Mouse (Mus musculus) thymus, postnatal 25 days (tissue): ENCODE results near the gene Tomm5.
"Not testable (repeated sequence)": the region's sequence is repeated elsewhere in the genome, so short reads cannot be mapped to it uniquely, and the experiment has no call there.

ENCODE experiments used
- DNase-seq: peaks from one replicate; pipeline ENCODE4 v3.0.0; 2022

The Tomm5 gene

GRCm38 (mm10) chr4:45107601-45108277 is at the start of gene Tomm5:
Gene Tomm5 (minus strand): TSS chr4:45108114.
- peak; percentile 86 for DNase-seq

- no peak for DNase-seq
Observed at GRCm38 (mm10) chr4:45156433-45156832, 48.5 kb upstream of the Tomm5 start.

GRCm38 (mm10) chr4:45143005-45143404 is 35.1 kb upstream of the Tomm5 start:
- no peak for DNase-seq

- no peak for DNase-seq
Observed at GRCm38 (mm10) chr4:45142411-45142810, 34.5 kb upstream of the Tomm5 start.

GRCm38 (mm10) chr4:45141835-45142234 is 33.9 kb upstream of the Tomm5 start:
- no peak for DNase-seq

GRCm38 (mm10) chr4:45137636-45138035 is 29.7 kb upstream of the Tomm5 start:
- no peak for DNase-seq

GRCm38 (mm10) chr4:45134471-45134870 is 26.6 kb upstream of the Tomm5 start:
- no peak for DNase-seq

- no peak for DNase-seq
Observed at GRCm38 (mm10) chr4:45131021-45131420, 23.1 kb upstream of the Tomm5 start.

- DNase-seq: no peak
Observed at GRCm38 (mm10) chr4:45121311-45121710, 13.4 kb upstream of the Tomm5 start.

- DNase-seq: no peak
Observed at GRCm38 (mm10) chr4:45108456-45109110, 669 bp upstream of the Tomm5 start.

- no peak for DNase-seq
Observed at GRCm38 (mm10) chr4:45107066-45107465, 848 bp downstream of the Tomm5 start.

GRCm38 (mm10) chr4:45106409-45106808 is 1.5 kb downstream of the Tomm5 start:
- no peak for DNase-seq

GRCm38 (mm10) chr4:45097198-45097872 is 10.6 kb downstream of the Tomm5 start:
- peak; percentile 61 for DNase-seq

- DNase-seq: no peak
Observed at GRCm38 (mm10) chr4:45084895-45085290, 23.0 kb downstream of the Tomm5 start.

- DNase-seq: peak; percentile 89
Observed at GRCm38 (mm10) chr4:45084021-45084894, 23.7 kb downstream of the Tomm5 start, which contains the start of gene Fbxo10. Gene Fbxo10 (minus strand): TSS chr4:45084604.

- DNase-seq: no peak
Observed at GRCm38 (mm10) chr4:45083487-45083886, 24.4 kb downstream of the Tomm5 start.

GRCm38 (mm10) chr4:45082951-45083350 is 25.0 kb downstream of the Tomm5 start:
- no peak for DNase-seq

GRCm38 (mm10) chr4:45081041-45081440 is 26.9 kb downstream of the Tomm5 start:
- DNase-seq: not testable (repeated sequence)

- no peak for DNase-seq
Observed at GRCm38 (mm10) chr4:45073544-45073943, 34.4 kb downstream of the Tomm5 start.

GRCm38 (mm10) chr4:45072261-45072973 is 35.5 kb downstream of the Tomm5 start:
- DNase-seq: no peak

GRCm38 (mm10) chr4:45067742-45068141 is 40.2 kb downstream of the Tomm5 start:
- no peak for DNase-seq

GRCm38 (mm10) chr4:45066036-45066730 is 41.7 kb downstream of the Tomm5 start:
- no peak for DNase-seq
